ENCODE assay signal across 11 mouse cellular contexts in the genomic region with DNA sequence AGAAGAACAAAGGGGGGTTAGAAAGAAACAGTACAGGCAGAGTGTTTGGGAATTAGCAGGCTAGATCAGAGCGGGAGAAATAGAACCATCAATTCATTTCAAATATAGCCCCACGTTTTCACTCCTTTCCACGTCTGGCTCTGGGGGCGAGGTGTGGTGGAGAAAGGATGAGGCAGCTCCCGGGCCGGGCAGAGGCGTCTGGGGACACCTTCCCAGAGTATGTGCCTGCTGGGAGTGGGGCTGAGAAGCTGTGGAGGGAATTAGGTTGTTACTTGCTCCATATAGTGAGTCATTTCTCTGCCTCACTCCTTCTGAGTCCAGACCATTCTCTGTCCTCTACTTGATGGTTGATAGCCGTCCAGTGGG. TPM values are rescaled to one million over a fixed set of nuclear protein-coding genes. Genes with fewer than 3 reads are reported as not detected.
A peak's percentile ranks its signal among the peaks of the same experiment; 100 is the strongest.
DNase-seq lines count a peak whose midpoint lies in the region; ATAC-seq lines count a peak whose summit lies in the region.
"Had no signal": no experiment of that assay in that cellular context is flagged by ENCODE, and none has a peak within 500 bp of the region (broad histone marks: within the 10 kb centered on the region; RNA-seq: fewer than 3 reads in every experiment).

No protein-coding gene starts in this region.

- no peak for ATAC-seq in heart, embryonic 14.5 days (ENCODE audit: insufficient number of reproducible peaks, insufficient read depth, low FRiP score, low read depth)
- peak; percentile 15; the same call in 1 of the 2 replicates for ATAC-seq in midbrain, embryonic 13.5 days
- ATAC-seq in intestine, embryonic 14.5 days (replicated peaks; ENCODE audit: low FRiP score, low TSS enrichment, low read depth) = no peak
- no peak for ATAC-seq in cerebellum, adult (ENCODE audit: insufficient number of reproducible peaks, low FRiP score, low TSS enrichment)

- H3K9ac ChIP-seq in heart, embryonic 14.5 days (ENCODE audit: low read length) = no peak overlapping the region
- 0 out of 2 replicates have a peak overlapping the region, but pooled peaks have one; percentile 67 for H3K9ac ChIP-seq in midbrain, embryonic 13.5 days (replicated peaks)
- no peak overlapping the region for H3K9ac ChIP-seq in intestine, embryonic 14.5 days (ENCODE audit: low read length)

- peak overlapping the region; percentile 85 for H3K4me2 ChIP-seq in heart, embryonic 14.5 days (ENCODE audit: low read length)
- peak overlapping the region; percentile 69 for H3K4me2 ChIP-seq in midbrain, embryonic 13.5 days (replicated peaks)
- no peak overlapping the region for H3K4me2 ChIP-seq in intestine, embryonic 14.5 days (ENCODE audit: low read length)

- H3K36me3 ChIP-seq in heart, embryonic 14.5 days (ENCODE audit: control insufficient read depth, insufficient read depth, low read length) = no peaks in the 10 kb centered on the region
- no peaks in the 10 kb centered on the region for H3K36me3 ChIP-seq in midbrain, embryonic 13.5 days
- no peaks in the 10 kb centered on the region for H3K36me3 ChIP-seq in midbrain, embryonic 10.5 days
- no peaks in the 10 kb centered on the region for H3K36me3 ChIP-seq in intestine, embryonic 14.5 days (ENCODE audit: control insufficient read depth, insufficient read depth, low read length)

- 51% methylated on average over 8 of the region's 8 CpGs for WGBS in heart, embryonic 14.5 days
- 53% methylated on average over 8 of the region's 8 CpGs for WGBS in midbrain, embryonic 13.5 days
- WGBS in midbrain, embryonic 10.5 days = 53% methylated on average over 8 of the region's 8 CpGs
- 48% methylated on average over 8 of the region's 8 CpGs for WGBS in intestine, embryonic 14.5 days

- no peaks in the 10 kb centered on the region for H3K9me3 ChIP-seq in heart, embryonic 14.5 days (ENCODE audit: control insufficient read depth, low read length)
- H3K9me3 ChIP-seq in midbrain, embryonic 13.5 days = no peaks in the 10 kb centered on the region
- H3K9me3 ChIP-seq in midbrain, embryonic 10.5 days (replicated peaks) = no peaks in the 10 kb centered on the region
- no peaks in the 10 kb centered on the region for H3K9me3 ChIP-seq in intestine, embryonic 14.5 days (ENCODE audit: control insufficient read depth, low read length)

- peaks cover 3 to 4% of the 10 kb centered on the region in 2 experiments; a peak in 3 of 4 replicates for H3K4me1 ChIP-seq in heart, embryonic 14.5 days (ENCODE audit: control insufficient read depth in 2 of 2, insufficient read depth in 2 of 2, low read length in 2 of 2)
- H3K4me1 ChIP-seq in midbrain, embryonic 13.5 days (replicated peaks) = peaks cover 4% of the 10 kb centered on the region
- H3K4me1 ChIP-seq in midbrain, embryonic 10.5 days = peaks cover 12% of the 10 kb centered on the region
- H3K4me1 ChIP-seq in intestine, embryonic 14.5 days (replicated peaks; ENCODE audit: control insufficient read depth, insufficient read depth, low read length) = no peaks in the 10 kb centered on the region

- peak overlapping the region in 1 of 2 experiments; percentile 48; a peak in 1 of 4 replicates for H3K4me3 ChIP-seq in heart, embryonic 14.5 days (ENCODE audit: control insufficient read depth in 1 of 2, insufficient read depth in 1 of 2, low read depth in 1 of 2, low read length in 2 of 2)
- peak overlapping the region; percentile 51 for H3K4me3 ChIP-seq in midbrain, embryonic 13.5 days (replicated peaks)
- no peak overlapping the region for H3K4me3 ChIP-seq in midbrain, embryonic 10.5 days
- H3K4me3 ChIP-seq in intestine, embryonic 14.5 days (ENCODE audit: low read depth, low read length) = 0 out of 2 replicates have a peak overlapping the region, but pooled peaks have one; percentile 45
- H3K4me3 ChIP-seq: erythroblast, embryonic 14.5 days had no signal

- H3K27ac ChIP-seq in heart, embryonic 14.5 days (replicated peaks in 1 of 2; ENCODE audit: control insufficient read depth in 1 of 2, insufficient read depth in 1 of 2, low read depth in 2 of 2, low read length in 2 of 2) = no peak overlapping the region
- no peak overlapping the region for H3K27ac ChIP-seq in midbrain, embryonic 13.5 days
- H3K27ac ChIP-seq in midbrain, embryonic 10.5 days (replicated peaks) = no peak overlapping the region
- H3K27ac ChIP-seq in intestine, embryonic 14.5 days (ENCODE audit: low read depth) = no peak overlapping the region

- H3K27me3 ChIP-seq in heart, embryonic 14.5 days (ENCODE audit: control insufficient read depth, insufficient read depth, low read length) = peaks cover 7% of the 10 kb centered on the region; the same call in 1 of the 2 replicates
- peaks cover 41% of the 10 kb centered on the region for H3K27me3 ChIP-seq in midbrain, embryonic 13.5 days
- H3K27me3 ChIP-seq in midbrain, embryonic 10.5 days (ENCODE audit: low read depth, poor library complexity, severe bottlenecking) = peaks cover 48% of the 10 kb centered on the region
- peaks cover 21% of the 10 kb centered on the region for H3K27me3 ChIP-seq in intestine, embryonic 14.5 days (replicated peaks; ENCODE audit: control insufficient read depth, insufficient read depth, low read length)

- no peak for DNase-seq in heart, postnatal 4 days
- no peak for DNase-seq in midbrain, embryonic 10.5 days (ENCODE audit: low spot score)
- DNase-seq in intestine, embryonic 14.5 days (ENCODE audit: low spot score) = no peak
- DNase-seq in right cerebral cortex, postnatal 14 days = peak; percentile 62
- no peak for DNase-seq in layer of hippocampus, postnatal 36 days
- DNase-seq: cerebellum, adult 8-10 months had no signal

RNA-seq across cellular contexts. Expression of a gene that starts 0.9 kb away (rescaled TPM):
- polyA plus RNA-seq in heart, embryonic 14.5 days (2014; fragmentation: Nextera tagmentation; extraction: Ambion mirVana) = 0.75 and 0.88 TPM in 2 replicates
- total RNA-seq in heart, postnatal 4 days (2021) = under 1 TPM; 0.86 TPM
- 2.2 and 3.1 TPM in 2 replicates for polyA plus RNA-seq in midbrain, embryonic 13.5 days (2015; fragmentation: Nextera tagmentation; extraction: Ambion mirVana)
- 0.15 and 0.21 TPM in 2 replicates for polyA plus RNA-seq in midbrain, embryonic 10.5 days (2016; fragmentation: Nextera tagmentation; extraction: Ambion mirVana)
- 0.38 and 0.42 TPM in 2 replicates for polyA plus RNA-seq in intestine, embryonic 14.5 days (2014; fragmentation: Nextera tagmentation; extraction: Ambion mirVana)
- total RNA-seq in layer of hippocampus, postnatal 36 days (2021) = 10 to 100 TPM; 16.0 to 16.5 TPM
- total RNA-seq: megakaryocyte progenitor cell, adult 5-6 weeks had no signal
- polyA plus RNA-seq: erythroblast, embryonic 14.5 days had no signal
